Mouse (Mus musculus): Measurements from ENCODE around the gene Slc5a4b.

DNA sequence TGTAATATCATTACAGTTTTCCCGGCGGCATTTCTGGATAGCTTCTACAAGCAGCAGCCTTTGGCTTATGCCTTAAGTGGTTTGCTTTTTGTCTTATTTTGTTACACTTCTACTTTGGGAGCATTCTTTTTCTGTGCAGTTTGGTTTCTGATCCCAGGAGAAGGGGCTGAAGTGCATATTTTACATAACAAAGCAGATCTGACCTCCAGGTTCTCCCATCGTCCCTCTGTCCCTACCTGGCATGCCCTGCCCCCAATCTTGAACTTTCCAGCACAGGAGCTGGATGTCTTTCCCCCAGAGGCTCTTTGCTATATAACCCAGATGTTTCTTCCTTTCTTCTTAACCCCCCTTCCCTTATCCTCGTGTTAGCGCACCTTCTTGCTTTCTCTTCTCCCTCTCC is 65.4 kb downstream of the Slc5a4b start:
- TF ChIP-seq MAX (IDR thresholded peaks at IDR 0.05) (no peak), FOSL1 (IDR thresholded peaks at IDR 0.05; ENCODE audit: insufficient read depth, low read length, poor library complexity, severe bottlenecking) (no peak), MYOD1 (IDR thresholded peaks at IDR 0.05; ENCODE audit: control insufficient read depth, insufficient read length, low read depth) (no peak)

Measured in C2C12 (cell line).